Mouse (Mus musculus): ENCODE data around the gene Gabra2. TPM values are rescaled to one million over a fixed set of nuclear protein-coding genes. Genes with fewer than 3 reads are reported as not detected.

Gene Gabra2
- total and polyA plus RNA-seq, 3 experiments = under 0.01 TPM; not detected in 2

- DNase-seq (ENCODE audit: low spot score) = no peak
- Histone ChIP-seq H3K9me3 (replicated peaks) (no peaks in the 10 kb centered on the region; the same call in 1 of the 2 replicates), H3K36me3 (replicated peaks) (no peaks in the 10 kb centered on the region), H3K27me3 (ENCODE audit: insufficient read depth, low read length) (no peaks in the 10 kb centered on the region), H3K4me3 (ENCODE audit: low read depth, low read length) (no peak overlapping the region), H3K4me1 (ENCODE audit: insufficient read depth, low read depth, low read length) (no peaks in the 10 kb centered on the region)
- no peak for ATAC-seq (ENCODE audit: extremely low read depth, insufficient number of reproducible peaks, low FRiP score, poor library complexity, severe bottlenecking)
- TF ChIP-seq GATA1 (IDR thresholded peaks at IDR 0.05; ENCODE audit: borderline replicate concordance, low read length) = no peak
- no peak for TF ChIP-seq POLR2AphosphoS5 (IDR thresholded peaks at IDR 0.05; ENCODE audit: insufficient replicate concordance, low read depth, low read length)
- TF ChIP-seq TAL1 (conservative IDR thresholded peaks at IDR 0.05; ENCODE audit: low read depth, low read length) = no peak
- TF ChIP-seq GATA2 (IDR thresholded peaks at IDR 0.05; ENCODE audit: borderline replicate concordance, low read depth, low read length) = no peak
- TF ChIP-seq CTCF (IDR thresholded peaks at IDR 0.05; ENCODE audit: low read depth, low read length) = no peak
Measured at GRCm38 (mm10) chr5:71037352-71037751, 58.3 kb downstream of the Gabra2 start.

- DNase-seq (ENCODE audit: low spot score) = no peak
- TF ChIP-seq TAL1 (conservative IDR thresholded peaks at IDR 0.05; ENCODE audit: low read depth, low read length) = no peak
- H3K9me3 ChIP-seq (replicated peaks) = no peaks in the 10 kb centered on the region
- H3K4me1 ChIP-seq (ENCODE audit: insufficient read depth, low read depth, low read length) = no peaks in the 10 kb centered on the region
- no peak for ATAC-seq (ENCODE audit: extremely low read depth, insufficient number of reproducible peaks, low FRiP score, poor library complexity, severe bottlenecking)
- H3K27me3 ChIP-seq (ENCODE audit: insufficient read depth, low read length) = no peaks in the 10 kb centered on the region
- no peak overlapping the region for H3K4me3 ChIP-seq (ENCODE audit: low read depth, low read length)
- no peaks in the 10 kb centered on the region for H3K36me3 ChIP-seq (replicated peaks)
Measured at GRCm38 (mm10) chr5:71025956-71026355, 69.7 kb downstream of the Gabra2 start.

GRCm38 (mm10) chr5:71011751-71012150, 83.9 kb downstream of the Gabra2 start:
- DNase-seq (ENCODE audit: low spot score) (no peak), ATAC-seq (ENCODE audit: extremely low read depth, insufficient number of reproducible peaks, low FRiP score, poor library complexity, severe bottlenecking) (no peak)
- H3K36me3 ChIP-seq (replicated peaks) = no peaks in the 10 kb centered on the region
- TF ChIP-seq TAL1 (conservative IDR thresholded peaks at IDR 0.05; ENCODE audit: low read depth, low read length) = no peak
- TF ChIP-seq POLR2AphosphoS5 (IDR thresholded peaks at IDR 0.05; ENCODE audit: insufficient replicate concordance, low read depth, low read length) = no peak
- TF ChIP-seq GATA2 (IDR thresholded peaks at IDR 0.05; ENCODE audit: borderline replicate concordance, low read depth, low read length) = no peak
- TF ChIP-seq CTCF (IDR thresholded peaks at IDR 0.05; ENCODE audit: low read depth, low read length) = no peak
- no peak for TF ChIP-seq GATA1 (IDR thresholded peaks at IDR 0.05; ENCODE audit: borderline replicate concordance, low read length)
- no peaks in the 10 kb centered on the region for H3K27me3 ChIP-seq (ENCODE audit: insufficient read depth, low read length)
- no peak overlapping the region for H3K4me3 ChIP-seq (ENCODE audit: low read depth, low read length)
- no peaks in the 10 kb centered on the region for H3K9me3 ChIP-seq (replicated peaks)
- no peaks in the 10 kb centered on the region for H3K4me1 ChIP-seq (ENCODE audit: insufficient read depth, low read depth, low read length)

- ATAC-seq (ENCODE audit: extremely low read depth, insufficient number of reproducible peaks, low FRiP score, poor library complexity, severe bottlenecking) (no peak), DNase-seq (ENCODE audit: low spot score) (no peak)
- Histone ChIP-seq H3K36me3 (replicated peaks) (no peaks in the 10 kb centered on the region), H3K4me1 (ENCODE audit: insufficient read depth, low read depth, low read length) (no peaks in the 10 kb centered on the region), H3K27me3 (ENCODE audit: insufficient read depth, low read length) (no peaks in the 10 kb centered on the region), H3K4me3 (ENCODE audit: low read depth, low read length) (no peak overlapping the region), H3K9me3 (replicated peaks) (no peaks in the 10 kb centered on the region)
- TF ChIP-seq GATA1 (IDR thresholded peaks at IDR 0.05; ENCODE audit: borderline replicate concordance, low read length) (no peak), POLR2AphosphoS5 (IDR thresholded peaks at IDR 0.05; ENCODE audit: insufficient replicate concordance, low read depth, low read length) (no peak), CTCF (IDR thresholded peaks at IDR 0.05; ENCODE audit: low read depth, low read length) (no peak), GATA2 (IDR thresholded peaks at IDR 0.05; ENCODE audit: borderline replicate concordance, low read depth, low read length) (no peak), TAL1 (conservative IDR thresholded peaks at IDR 0.05; ENCODE audit: low read depth, low read length) (no peak)
Measured at GRCm38 (mm10) chr5:71011271-71011670, 84.4 kb downstream of the Gabra2 start.

- Histone ChIP-seq H3K36me3 (replicated peaks) (no peaks in the 10 kb centered on the region), H3K4me1 (ENCODE audit: insufficient read depth, low read depth, low read length) (no peaks in the 10 kb centered on the region), H3K4me3 (ENCODE audit: low read depth, low read length) (no peak overlapping the region), H3K27me3 (ENCODE audit: insufficient read depth, low read length) (no peaks in the 10 kb centered on the region), H3K9me3 (replicated peaks) (no peaks in the 10 kb centered on the region)
- ATAC-seq (ENCODE audit: extremely low read depth, insufficient number of reproducible peaks, low FRiP score, poor library complexity, severe bottlenecking) (no peak), DNase-seq (ENCODE audit: low spot score) (no peak)
- TF ChIP-seq CTCF (IDR thresholded peaks at IDR 0.05; ENCODE audit: low read depth, low read length) = no peak
- TF ChIP-seq TAL1 (conservative IDR thresholded peaks at IDR 0.05; ENCODE audit: low read depth, low read length) = no peak
- no peak for TF ChIP-seq POLR2AphosphoS5 (IDR thresholded peaks at IDR 0.05; ENCODE audit: insufficient replicate concordance, low read depth, low read length)
Measured at GRCm38 (mm10) chr5:71010797-71011196, 84.9 kb downstream of the Gabra2 start.

GRCm38 (mm10) chr5:70995617-70996325, 99.9 kb downstream of the Gabra2 start:
- Histone ChIP-seq H3K36me3 (replicated peaks) (no peaks in the 10 kb centered on the region), H3K4me3 (ENCODE audit: low read depth, low read length) (no peak overlapping the region), H3K27me3 (ENCODE audit: insufficient read depth, low read length) (no peaks in the 10 kb centered on the region), H3K4me1 (ENCODE audit: insufficient read depth, low read depth, low read length) (no peaks in the 10 kb centered on the region), H3K9me3 (replicated peaks) (0 out of 2 replicates have a peak, but pooled peaks cover 4% of the 10 kb centered on the region)
- DNase-seq (ENCODE audit: low spot score) = no peak
- TF ChIP-seq CTCF (IDR thresholded peaks at IDR 0.05; ENCODE audit: low read depth, low read length) (no peak), TAL1 (conservative IDR thresholded peaks at IDR 0.05; ENCODE audit: low read depth, low read length) (no peak), GATA1 (IDR thresholded peaks at IDR 0.05; ENCODE audit: borderline replicate concordance, low read length) (no peak), GATA2 (IDR thresholded peaks at IDR 0.05; ENCODE audit: borderline replicate concordance, low read depth, low read length) (no peak), POLR2AphosphoS5 (IDR thresholded peaks at IDR 0.05; ENCODE audit: insufficient replicate concordance, low read depth, low read length) (no peak)
- no peak for ATAC-seq (ENCODE audit: extremely low read depth, insufficient number of reproducible peaks, low FRiP score, poor library complexity, severe bottlenecking)

Measured in G1E (cell line).